Mouse (Mus musculus): ENCODE measurements around the gene Kcnma1. TPM values are rescaled to one million over a fixed set of nuclear protein-coding genes. Genes with fewer than 3 reads are reported as not detected.

Kcnma1 gene
- polyA plus RNA-seq, 1 experiment from 2014 or later = not detected

- Histone ChIP-seq H3K27ac (no peak overlapping the region), H3K79me2 (ENCODE audit: inconsistent target) (no peaks in the 10 kb centered on the region), H3K4me3 (ENCODE audit: inconsistent target) (no peak overlapping the region), H3K36me3 (ENCODE audit: inconsistent target) (no peaks in the 10 kb centered on the region)
- 90% methylated on average over 4 of the region's 4 CpGs for WGBS (ENCODE audit: missing documents)
Observed at GRCm38 (mm10) chr14:23574136-23574535, 440.2 kb downstream of the Kcnma1 start.

- no peaks in the 10 kb centered on the region for H3K36me3 ChIP-seq (ENCODE audit: inconsistent target)
- H3K4me3 ChIP-seq (ENCODE audit: inconsistent target) = no peak overlapping the region
- 42% methylated on average over 3 of the region's 3 CpGs for WGBS (ENCODE audit: missing documents)
- no peak overlapping the region for H3K27ac ChIP-seq
- no peaks in the 10 kb centered on the region for H3K79me2 ChIP-seq (ENCODE audit: inconsistent target)
Observed at GRCm38 (mm10) chr14:23573385-23573784, 440.9 kb downstream of the Kcnma1 start.

- WGBS (ENCODE audit: missing documents) = 93% methylated on average over 1 of the region's 1 CpGs
- Histone ChIP-seq H3K4me3 (ENCODE audit: inconsistent target) (no peak overlapping the region), H3K36me3 (ENCODE audit: inconsistent target) (no peaks in the 10 kb centered on the region), H3K79me2 (ENCODE audit: inconsistent target) (no peaks in the 10 kb centered on the region), H3K27ac (no peak overlapping the region)
Observed at GRCm38 (mm10) chr14:23572778-23573177, 441.5 kb downstream of the Kcnma1 start.

- WGBS (ENCODE audit: missing documents) = 60% methylated on average over 1 of the region's 1 CpGs
- H3K27ac ChIP-seq = no peak overlapping the region
Observed at GRCm38 (mm10) chr14:23570251-23570650, 444.0 kb downstream of the Kcnma1 start.

GRCm38 (mm10) chr14:23565931-23566330 is 448.4 kb downstream of the Kcnma1 start:
- H3K79me2 ChIP-seq (ENCODE audit: inconsistent target) = no peaks in the 10 kb centered on the region
- H3K27ac ChIP-seq = no peak overlapping the region
- WGBS (ENCODE audit: missing documents) = 100% methylated on average over 3 of the region's 3 CpGs
- no peak overlapping the region for H3K4me3 ChIP-seq (ENCODE audit: inconsistent target)
- H3K36me3 ChIP-seq (ENCODE audit: inconsistent target) = no peaks in the 10 kb centered on the region

More at GRCm38 (mm10) chr14:23570251-23570650, 444.0 kb downstream of the Kcnma1 start:
- Histone ChIP-seq H3K4me3 (ENCODE audit: inconsistent target) (no peak overlapping the region), H3K36me3 (ENCODE audit: inconsistent target) (no peaks in the 10 kb centered on the region), H3K79me2 (ENCODE audit: inconsistent target) (no peaks in the 10 kb centered on the region)

- WGBS (ENCODE audit: missing documents) = 90% methylated on average over 7 of the region's 7 CpGs
- Histone ChIP-seq H3K27ac (no peak overlapping the region), H3K36me3 (ENCODE audit: inconsistent target) (no peaks in the 10 kb centered on the region), H3K4me3 (ENCODE audit: inconsistent target) (no peak overlapping the region), H3K79me2 (ENCODE audit: inconsistent target) (no peaks in the 10 kb centered on the region)
Observed at GRCm38 (mm10) chr14:23564474-23564873, 449.8 kb downstream of the Kcnma1 start.

GRCm38 (mm10) chr14:23563180-23563579 is 451.1 kb downstream of the Kcnma1 start:
- Histone ChIP-seq H3K27ac (no peak overlapping the region), H3K4me3 (ENCODE audit: inconsistent target) (no peak overlapping the region), H3K79me2 (ENCODE audit: inconsistent target) (no peaks in the 10 kb centered on the region), H3K36me3 (ENCODE audit: inconsistent target) (no peaks in the 10 kb centered on the region)
- 75% methylated on average over 2 of the region's 2 CpGs for WGBS (ENCODE audit: missing documents)

GRCm38 (mm10) chr14:23555647-23556046 is 458.6 kb downstream of the Kcnma1 start:
- 87% methylated on average over 2 of the region's 2 CpGs for WGBS (ENCODE audit: missing documents)
- Histone ChIP-seq H3K79me2 (ENCODE audit: inconsistent target) (no peaks in the 10 kb centered on the region), H3K4me3 (ENCODE audit: inconsistent target) (no peak overlapping the region), H3K36me3 (ENCODE audit: inconsistent target) (no peaks in the 10 kb centered on the region), H3K27ac (no peak overlapping the region)

GRCm38 (mm10) chr14:23552252-23552974 is 461.9 kb downstream of the Kcnma1 start:
- 61% methylated on average over 5 of the region's 5 CpGs for WGBS (ENCODE audit: missing documents)
- Histone ChIP-seq H3K27ac (no peak overlapping the region), H3K79me2 (ENCODE audit: inconsistent target) (no peaks in the 10 kb centered on the region), H3K4me3 (ENCODE audit: inconsistent target) (no peak overlapping the region), H3K36me3 (ENCODE audit: inconsistent target) (no peaks in the 10 kb centered on the region)

GRCm38 (mm10) chr14:23550467-23550866 is 463.8 kb downstream of the Kcnma1 start:
- H3K27ac ChIP-seq = no peak overlapping the region
- H3K79me2 ChIP-seq (ENCODE audit: inconsistent target) = no peaks in the 10 kb centered on the region
- 84% methylated on average over 3 of the region's 3 CpGs for WGBS (ENCODE audit: missing documents)
- H3K4me3 ChIP-seq (ENCODE audit: inconsistent target) = no peak overlapping the region
- no peaks in the 10 kb centered on the region for H3K36me3 ChIP-seq (ENCODE audit: inconsistent target)

- no peak overlapping the region for H3K27ac ChIP-seq
- H3K36me3 ChIP-seq (ENCODE audit: inconsistent target) = no peaks in the 10 kb centered on the region
- H3K79me2 ChIP-seq (ENCODE audit: inconsistent target) = no peaks in the 10 kb centered on the region
- 82% methylated on average over 6 of the region's 6 CpGs for WGBS (ENCODE audit: missing documents)
- H3K4me3 ChIP-seq (ENCODE audit: inconsistent target) = no peak overlapping the region
Observed at GRCm38 (mm10) chr14:23542131-23542530, 472.2 kb downstream of the Kcnma1 start.

- Histone ChIP-seq H3K79me2 (ENCODE audit: inconsistent target) (no peaks in the 10 kb centered on the region), H3K4me3 (ENCODE audit: inconsistent target) (no peak overlapping the region), H3K27ac (no peak overlapping the region), H3K36me3 (ENCODE audit: inconsistent target) (no peaks in the 10 kb centered on the region)
- 100% methylated on average over 3 of the region's 3 CpGs for WGBS (ENCODE audit: missing documents)
Observed at GRCm38 (mm10) chr14:23539621-23540020, 474.7 kb downstream of the Kcnma1 start.

- no peak overlapping the region for H3K4me3 ChIP-seq (ENCODE audit: inconsistent target)
- H3K27ac ChIP-seq = no peak overlapping the region
- no peaks in the 10 kb centered on the region for H3K36me3 ChIP-seq (ENCODE audit: inconsistent target)
- H3K79me2 ChIP-seq (ENCODE audit: inconsistent target) = no peaks in the 10 kb centered on the region
- 93% methylated on average over 3 of the region's 3 CpGs for WGBS (ENCODE audit: missing documents)
Observed at GRCm38 (mm10) chr14:23533346-23533745, 480.9 kb downstream of the Kcnma1 start.

GRCm38 (mm10) chr14:23531735-23532525 is 482.4 kb downstream of the Kcnma1 start:
- WGBS (ENCODE audit: missing documents) = 70% methylated on average over 8 of the region's 8 CpGs

GRCm38 (mm10) chr14:23529720-23530119 is 484.6 kb downstream of the Kcnma1 start:
- no peaks in the 10 kb centered on the region for H3K79me2 ChIP-seq (ENCODE audit: inconsistent target)
- no peaks in the 10 kb centered on the region for H3K36me3 ChIP-seq (ENCODE audit: inconsistent target)
- WGBS (ENCODE audit: missing documents) = 9% methylated on average over 4 of the region's 4 CpGs
- no peak overlapping the region for H3K27ac ChIP-seq
- no peak overlapping the region for H3K4me3 ChIP-seq (ENCODE audit: inconsistent target)

More at GRCm38 (mm10) chr14:23531735-23532525, 482.4 kb downstream of the Kcnma1 start:
- H3K27ac ChIP-seq = no peak overlapping the region
- no peaks in the 10 kb centered on the region for H3K79me2 ChIP-seq (ENCODE audit: inconsistent target)
- H3K4me3 ChIP-seq (ENCODE audit: inconsistent target) = no peak overlapping the region
- H3K36me3 ChIP-seq (ENCODE audit: inconsistent target) = no peaks in the 10 kb centered on the region

Measured in macrophage (primary cell).